Mouse (Mus musculus) kidney, embryonic 14.5 days (tissue): ENCODE measurements at regions not wholly inside any gene's neighbourhood (a gene's known extent, or its start where the extent isn't known, plus 50 kb on each side); places are given as distances from the start of the nearest gene placed in this dataset.
A peak's percentile ranks its signal among the peaks of the same experiment; 100 is the strongest.

Source experiments
- ATAC-seq: fragments of 200-750 bp; cut with Nextera tagmentation; 2 replicates; pipeline ENCODE4 v1.8.0; 2017; ENCODE audit warnings: moderate number of reproducible peaks, mild to moderate bottlenecking, moderate TSS enrichment, moderate library complexity; ENCODE audit not compliant: low FRiP score, low TSS enrichment
- H3K27ac ChIP-seq: fragments of 300-500 bp; sonication (generic); 2 replicates; pipeline ENCODE4 v1.5.1; 2014; ENCODE audit warnings: low read depth, mild to moderate bottlenecking, low read length, moderate library complexity, mixed read lengths
- H3K27me3 ChIP-seq: fragments of 300-500 bp; sonication (generic); 2 replicates; pipeline ENCODE4 v1.6.1; 2014; ENCODE audit warnings: mild to moderate bottlenecking, low read length; ENCODE audit not compliant: control insufficient read depth, insufficient read depth
- H3K36me3 ChIP-seq: fragments of 300-500 bp; sonication (generic); 2 replicates; pipeline ENCODE4 v1.6.1; 2014; ENCODE audit warnings: low read length, mixed read lengths; ENCODE audit not compliant: control insufficient read depth, insufficient read depth
- H3K4me1 ChIP-seq: fragments of 300-500 bp; sonication (generic); 2 replicates; pipeline ENCODE4 v1.6.1; 2014; ENCODE audit warnings: low read length, mixed read lengths; ENCODE audit not compliant: control insufficient read depth, insufficient read depth
- H3K4me2 ChIP-seq: fragments of 300-500 bp; sonication (generic); replicated peaks from 2 replicates; pipeline ENCODE4 v1.6.1; 2014; ENCODE audit warnings: low read depth, mild to moderate bottlenecking, low read length
- H3K4me3 ChIP-seq: fragments of 300-500 bp; sonication (generic); 2 replicates; pipeline ENCODE4 v1.5.1; 2014; ENCODE audit warnings: mild to moderate bottlenecking, low read length
- H3K9ac ChIP-seq: fragments of 300-500 bp; sonication (generic); 2 replicates; pipeline ENCODE4 v1.6.1; 2014; ENCODE audit warnings: low read depth, mild to moderate bottlenecking, low read length, moderate library complexity
- H3K9me3 ChIP-seq: fragments of 300-500 bp; sonication (generic); 2 replicates; pipeline ENCODE4 v1.6.1; 2016; ENCODE audit warnings: low read length; ENCODE audit not compliant: control insufficient read depth
- WGBS: fragments of 180-500 bp; shearing (Covaris S2); extraction: QIAGEN DNeasy Blood & Tissue Kit; methylation state at CpG from one replicate; pipeline ENCODE4 v1.1.7; 2014; 5-methylcytosine and 5-hydroxymethylcytosine counted together

DNA sequence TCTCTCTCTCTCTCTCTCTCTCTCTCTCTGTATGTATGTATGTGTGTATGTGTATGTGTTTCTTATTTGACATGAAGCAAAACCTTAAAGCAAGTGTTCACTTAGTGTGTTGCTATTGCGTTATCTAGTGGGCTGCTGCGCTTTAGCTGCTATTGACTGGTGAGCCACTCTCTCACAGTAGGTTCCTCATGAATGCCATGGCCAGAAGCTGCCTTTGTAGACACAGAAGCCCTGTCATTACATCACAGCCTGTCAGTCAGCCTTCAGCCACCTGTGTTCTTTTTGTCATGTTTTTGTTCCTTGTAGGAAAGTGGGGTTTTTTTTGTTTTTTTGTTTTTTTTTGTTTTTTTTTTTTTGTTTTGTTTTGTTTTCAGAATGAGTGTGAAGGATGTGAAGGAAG is 527.8 kb upstream of the Marcks start:
- ATAC-seq: no peak
- Histone ChIP-seq H3K27me3 (no peaks in the 10 kb centered on the region), H3K9ac (no peak overlapping the region), H3K9me3 (no peaks in the 10 kb centered on the region), H3K36me3 (no peaks in the 10 kb centered on the region), H3K4me1 (no peaks in the 10 kb centered on the region), H3K27ac (no peak overlapping the region), H3K4me2 (no peak overlapping the region), H3K4me3 (no peak overlapping the region)
- 96% methylated on average over 2 of the region's 2 CpGs for WGBS

DNA sequence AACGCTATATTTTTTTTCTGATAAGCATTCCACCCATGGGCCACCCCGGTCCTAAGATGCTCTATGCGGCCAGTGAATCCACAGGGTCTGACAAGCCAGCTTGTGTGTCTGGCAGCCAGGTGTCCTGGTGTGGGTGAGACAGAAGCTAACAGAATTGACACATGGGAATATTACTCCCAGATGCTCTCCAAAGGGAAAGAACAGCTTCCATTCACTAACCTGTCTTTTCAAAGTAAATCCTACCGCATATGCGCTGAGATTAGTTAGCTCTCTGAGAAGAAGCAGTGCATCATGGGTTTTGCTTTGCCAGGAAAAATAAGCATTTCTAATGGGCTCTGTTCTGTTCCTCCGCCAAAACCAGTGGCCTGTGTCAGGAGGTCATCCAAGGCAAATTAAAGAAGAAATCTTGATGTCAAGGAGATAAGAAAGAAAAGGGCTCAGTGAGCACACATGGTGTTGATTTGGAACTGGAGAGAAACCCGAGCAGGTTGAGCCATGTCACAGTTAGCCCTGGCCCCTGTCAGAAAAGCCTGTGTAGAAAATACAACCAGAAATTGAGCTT is 498.4 kb upstream of the Marcks start:
- H3K27me3 ChIP-seq: no peaks in the 10 kb centered on the region
- no peak overlapping the region for H3K4me2 ChIP-seq
- WGBS: 34% methylated on average over 7 of the region's 7 CpGs
- H3K36me3 ChIP-seq: no peaks in the 10 kb centered on the region
- no peak overlapping the region for H3K9ac ChIP-seq
- H3K9me3 ChIP-seq: no peaks in the 10 kb centered on the region
- no peak overlapping the region for H3K4me3 ChIP-seq
- no peak overlapping the region for H3K27ac ChIP-seq
- peak; percentile 75 for ATAC-seq
- H3K4me1 ChIP-seq: 0 out of 2 replicates have a peak, but pooled peaks cover 4% of the 10 kb centered on the region

GRCm38 (mm10) chr10:37636421-37636820 is 497.7 kb upstream of the Marcks start:
- ATAC-seq: no peak
- Histone ChIP-seq H3K4me1 (0 out of 2 replicates have a peak, but pooled peaks cover 4% of the 10 kb centered on the region), H3K9ac (no peak overlapping the region), H3K27ac (no peak overlapping the region), H3K4me3 (no peak overlapping the region), H3K27me3 (no peaks in the 10 kb centered on the region), H3K4me2 (no peak overlapping the region), H3K9me3 (no peaks in the 10 kb centered on the region), H3K36me3 (no peaks in the 10 kb centered on the region)
- 56% methylated on average over 4 of the region's 4 CpGs for WGBS

- WGBS: 96% methylated on average over 1 of the region's 1 CpGs
- ATAC-seq: no peak
- Histone ChIP-seq H3K4me2 (no peak overlapping the region), H3K9ac (no peak overlapping the region), H3K4me1 (no peaks in the 10 kb centered on the region), H3K36me3 (no peaks in the 10 kb centered on the region), H3K27me3 (no peaks in the 10 kb centered on the region), H3K27ac (no peak overlapping the region), H3K4me3 (no peak overlapping the region), H3K9me3 (no peaks in the 10 kb centered on the region)
Measured at GRCm38 (mm10) chr10:37630403-37630802, 491.7 kb upstream of the Marcks start.

DNA sequence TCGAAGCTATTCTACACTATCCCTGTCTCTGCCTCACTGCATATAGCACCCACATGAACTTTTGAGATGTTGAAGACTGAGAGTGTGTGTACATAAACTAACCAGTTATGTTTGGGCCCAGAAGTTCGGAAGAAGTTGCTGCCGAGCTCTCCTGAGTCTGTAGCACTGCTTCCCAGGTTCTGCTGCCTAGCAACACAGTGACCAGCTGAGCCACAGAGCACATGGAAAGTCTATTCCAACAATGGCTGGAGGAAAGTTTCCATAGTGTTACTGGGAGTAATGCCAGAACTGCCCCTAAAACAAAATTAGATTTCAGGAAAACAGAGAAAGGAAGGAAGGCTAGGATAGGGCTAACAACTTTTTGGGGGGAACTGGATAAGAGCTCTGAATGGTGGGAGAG is 489.2 kb upstream of the Marcks start:
- 87% methylated on average over 3 of the region's 3 CpGs for WGBS
- H3K27me3 ChIP-seq: no peaks in the 10 kb centered on the region
- no peak overlapping the region for H3K9ac ChIP-seq
- ATAC-seq: no peak
- no peaks in the 10 kb centered on the region for H3K9me3 ChIP-seq
- no peaks in the 10 kb centered on the region for H3K4me1 ChIP-seq
- H3K27ac ChIP-seq: no peak overlapping the region
- no peak overlapping the region for H3K4me3 ChIP-seq
- H3K36me3 ChIP-seq: no peaks in the 10 kb centered on the region
- H3K4me2 ChIP-seq: no peak overlapping the region

DNA sequence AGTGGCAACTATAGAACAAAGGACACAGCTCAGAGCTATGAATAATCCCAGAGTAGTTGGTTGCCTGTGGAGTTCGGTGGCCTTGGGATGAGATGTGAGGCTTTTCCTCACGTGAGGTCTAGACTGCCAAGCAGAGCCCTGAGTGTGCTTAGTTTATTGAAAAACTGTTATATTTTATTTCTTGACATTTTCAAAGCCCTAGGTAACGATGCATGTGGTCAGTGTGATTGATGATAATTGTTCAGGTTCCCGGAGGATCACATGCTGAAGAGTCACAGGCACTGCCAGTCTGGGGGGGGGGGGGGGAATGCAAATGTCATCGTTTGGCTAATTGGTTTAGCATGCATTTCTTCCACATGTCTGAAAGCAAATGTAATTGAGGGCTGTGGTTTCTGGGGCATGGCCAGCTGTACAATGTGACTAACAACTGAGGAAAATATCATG is 488.1 kb upstream of the Marcks start:
- no peaks in the 10 kb centered on the region for H3K4me1 ChIP-seq
- no peaks in the 10 kb centered on the region for H3K27me3 ChIP-seq
- H3K4me3 ChIP-seq: no peak overlapping the region
- H3K9ac ChIP-seq: no peak overlapping the region
- no peaks in the 10 kb centered on the region for H3K9me3 ChIP-seq
- H3K36me3 ChIP-seq: no peaks in the 10 kb centered on the region
- H3K4me2 ChIP-seq: no peak overlapping the region
- WGBS: 35% methylated on average over 5 of the region's 5 CpGs
- no peak overlapping the region for H3K27ac ChIP-seq
- ATAC-seq: no peak

GRCm38 (mm10) chr10:37625972-37626757 is 487.4 kb upstream of the Marcks start:
- 26% methylated on average over 1 of the region's 1 CpGs for WGBS

DNA sequence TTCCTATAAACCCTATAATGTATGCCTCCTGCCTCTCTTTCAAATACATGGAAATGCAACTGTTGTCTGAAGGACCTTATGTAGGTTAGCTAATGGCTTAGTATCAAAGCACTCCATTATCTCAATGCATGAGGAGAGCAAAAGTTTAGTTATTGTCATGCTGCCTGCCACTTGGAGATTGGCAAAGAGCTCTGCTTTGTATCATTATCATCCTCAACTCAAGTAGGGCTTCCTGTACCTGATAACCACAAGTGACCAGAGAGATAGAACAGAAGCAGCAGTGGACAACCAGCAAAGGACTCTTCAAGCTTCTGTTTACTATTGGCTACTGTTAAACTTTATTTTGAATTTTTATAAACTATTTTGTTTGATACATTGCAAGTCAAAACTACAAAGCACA is 484.3 kb upstream of the Marcks start:
- H3K27ac ChIP-seq: no peak overlapping the region
- H3K9me3 ChIP-seq: no peaks in the 10 kb centered on the region
- H3K4me1 ChIP-seq: no peaks in the 10 kb centered on the region
- ATAC-seq: no peak
- no peak overlapping the region for H3K9ac ChIP-seq
- no peak overlapping the region for H3K4me3 ChIP-seq
- no peaks in the 10 kb centered on the region for H3K36me3 ChIP-seq
- no peak overlapping the region for H3K4me2 ChIP-seq
- H3K27me3 ChIP-seq: no peaks in the 10 kb centered on the region

More at GRCm38 (mm10) chr10:37625972-37626757, 487.4 kb upstream of the Marcks start:
- H3K4me1 ChIP-seq: no peaks in the 10 kb centered on the region
- no peak overlapping the region for H3K27ac ChIP-seq
- H3K4me3 ChIP-seq: no peak overlapping the region
- no peak overlapping the region for H3K4me2 ChIP-seq
- ATAC-seq: no peak
- no peak overlapping the region for H3K9ac ChIP-seq
- no peaks in the 10 kb centered on the region for H3K9me3 ChIP-seq
- no peaks in the 10 kb centered on the region for H3K27me3 ChIP-seq
- no peaks in the 10 kb centered on the region for H3K36me3 ChIP-seq

DNA sequence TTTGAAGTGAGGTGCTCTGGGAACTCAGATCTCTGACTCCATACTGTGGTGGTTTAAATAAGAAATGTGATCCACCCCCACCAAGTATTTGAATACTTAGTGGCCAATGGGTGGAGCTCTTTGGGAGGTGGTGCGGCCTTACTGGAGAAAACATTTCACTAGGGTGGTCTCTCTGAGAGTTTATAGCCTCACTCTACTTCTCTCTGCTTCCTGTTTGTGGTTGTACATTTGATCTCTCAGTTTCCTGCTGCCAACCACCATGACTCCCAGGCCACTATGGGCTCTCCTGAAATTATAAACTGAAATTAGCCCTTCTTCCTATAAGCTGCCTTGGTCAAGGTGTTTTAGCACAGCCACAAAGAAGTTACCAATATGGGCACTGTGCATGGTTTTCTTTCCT is 479.9 kb upstream of the Marcks start:
- H3K4me2 ChIP-seq: no peak overlapping the region
- no peak overlapping the region for H3K27ac ChIP-seq
- H3K4me3 ChIP-seq: no peak overlapping the region
- no peaks in the 10 kb centered on the region for H3K36me3 ChIP-seq
- no peak overlapping the region for H3K9ac ChIP-seq
- no peaks in the 10 kb centered on the region for H3K27me3 ChIP-seq
- peaks cover 6% of the 10 kb centered on the region; the same call in 1 of the 2 replicates for H3K4me1 ChIP-seq
- WGBS: 73% methylated on average over 1 of the region's 1 CpGs
- H3K9me3 ChIP-seq: no peaks in the 10 kb centered on the region
- no peak for ATAC-seq
